Mouse (Mus musculus) bone marrow macrophage, adult 2 months (primary cell): ENCODE measurements around the gene Neu2.

Source experiments
- CTCF ChIP-seq: IDR thresholded peaks from 2 replicates; pipeline ENCODE4 v1.5.1; 2012; ENCODE audit warnings: low read depth, mild to moderate bottlenecking, low read length, moderate library complexity
- POLR2A ChIP-seq: IDR thresholded peaks from 2 replicates; pipeline ENCODE4 v1.6.1; 2012; ENCODE audit warnings: mild to moderate bottlenecking, low read depth, low read length, borderline replicate concordance

GRCm38 (mm10) chr1:87520467-87520866 is 10.8 kb downstream of the Neu2 start:
- TF ChIP-seq CTCF: no peak
- TF ChIP-seq POLR2A: no peak
